Mouse (Mus musculus): Measurements from ENCODE around the gene Hmgb1. TPM values are rescaled to one million over a fixed set of nuclear protein-coding genes. Genes with fewer than 3 reads are reported as not detected.

The Hmgb1 gene
- polyA plus RNA-seq, 1 experiment from 2014 or later, result 682 TPM

GRCm38 (mm10) chr5:149009111-149009510, 175.2 kb downstream of the Hmgb1 start:
- Histone ChIP-seq H3K4me3 (no peak overlapping the region), H3K4me2 (no peak overlapping the region), H3K9ac (no peak overlapping the region), H3K4me1 (peaks cover 20% of the 10 kb centered on the region), H3K36me3 (no peaks in the 10 kb centered on the region), H3K9me3 (replicated peaks) (no peaks in the 10 kb centered on the region), H3K27ac (no peak overlapping the region), H3K27me3 (replicated peaks) (0 out of 2 replicates have a peak, but pooled peaks cover 3% of the 10 kb centered on the region)
- ATAC-seq, result no peak
- WGBS (ENCODE audit: insufficient replicate concordance), result 79% methylated on average over 3 of the region's 3 CpGs

GRCm38 (mm10) chr5:149007295-149007646, 177.0 kb downstream of the Hmgb1 start:
- no peaks in the 10 kb centered on the region for H3K36me3 ChIP-seq
- H3K4me1 ChIP-seq, result peaks cover 30% of the 10 kb centered on the region
- 55% methylated on average over 5 of the region's 5 CpGs for WGBS (ENCODE audit: insufficient replicate concordance)
- H3K4me2 ChIP-seq, result peak overlapping the region; percentile 55
- no peak overlapping the region for H3K27ac ChIP-seq
- no peak for ATAC-seq
- H3K9ac ChIP-seq, result no peak overlapping the region
- H3K27me3 ChIP-seq (replicated peaks), result no peaks in the 10 kb centered on the region
- H3K4me3 ChIP-seq, result no peak overlapping the region
- H3K9me3 ChIP-seq (replicated peaks), result no peaks in the 10 kb centered on the region

DNA sequence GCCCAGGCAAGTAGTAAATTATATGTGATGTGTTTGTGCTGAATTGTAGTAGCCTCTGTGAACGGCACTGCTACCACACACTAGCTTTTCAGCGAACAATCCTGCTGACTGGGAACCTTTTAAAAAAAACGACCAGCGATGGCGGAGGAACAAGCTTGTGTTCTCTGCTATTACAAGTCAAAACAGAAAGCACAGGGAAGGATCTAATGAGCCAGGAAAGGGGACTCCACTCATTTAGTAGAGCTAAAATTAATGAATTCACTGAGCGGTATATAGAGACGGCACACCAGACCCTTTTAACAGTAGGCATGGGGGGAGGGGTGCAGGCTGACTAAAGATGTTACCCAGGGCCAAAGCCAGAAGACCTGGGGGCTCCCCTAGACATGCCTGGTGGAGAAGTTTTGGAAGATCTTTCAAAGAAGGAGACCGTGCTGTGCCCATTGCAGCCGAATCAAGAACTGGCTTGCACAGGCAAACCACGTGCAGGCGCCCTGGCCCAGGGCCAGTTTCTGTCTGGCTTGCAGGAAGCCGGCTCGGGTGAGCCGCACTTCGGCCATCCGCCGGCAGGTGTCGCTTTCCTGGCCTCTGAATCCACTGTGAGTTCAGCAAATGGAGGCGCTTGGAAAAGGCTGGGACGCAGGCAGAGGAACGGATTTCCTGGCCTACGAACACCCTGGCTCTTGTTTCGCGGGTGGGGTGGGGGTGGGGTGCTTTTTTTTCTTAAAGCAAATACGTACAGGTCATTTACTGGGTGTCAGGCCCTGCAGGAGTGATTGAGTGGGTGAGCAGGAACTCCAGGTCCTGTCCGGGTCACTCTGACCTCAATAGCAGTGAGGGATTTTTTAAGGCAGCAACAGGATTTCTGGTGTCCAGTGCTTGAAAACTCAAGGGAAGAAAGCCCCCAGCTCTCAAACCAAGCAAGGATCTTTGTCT, 177.7 kb downstream of the Hmgb1 start:
- peaks cover 30% of the 10 kb centered on the region for H3K4me1 ChIP-seq
- H3K4me3 ChIP-seq, result peak overlapping the region; percentile 13; the same call in 1 of the 2 replicates
- no peaks in the 10 kb centered on the region for H3K36me3 ChIP-seq
- no peak overlapping the region for H3K9ac ChIP-seq
- no peak overlapping the region for H3K27ac ChIP-seq
- ATAC-seq, result peak; percentile 74
- no peaks in the 10 kb centered on the region for H3K27me3 ChIP-seq (replicated peaks)
- peak overlapping the region; percentile 55 for H3K4me2 ChIP-seq
- H3K9me3 ChIP-seq (replicated peaks), result no peaks in the 10 kb centered on the region
- WGBS (ENCODE audit: insufficient replicate concordance), result 17% methylated on average over 26 of the region's 26 CpGs

GRCm38 (mm10) chr5:149005701-149006361, 178.5 kb downstream of the Hmgb1 start:
- Histone ChIP-seq H3K27ac (no peak overlapping the region), H3K36me3 (no peaks in the 10 kb centered on the region), H3K4me1 (peaks cover 30% of the 10 kb centered on the region), H3K9ac (no peak overlapping the region), H3K9me3 (replicated peaks) (no peaks in the 10 kb centered on the region), H3K4me3 (peak overlapping the region; percentile 13; the same call in 1 of the 2 replicates), H3K27me3 (replicated peaks) (no peaks in the 10 kb centered on the region), H3K4me2 (peak overlapping the region; percentile 55)
- 57% methylated on average over 9 of the region's 9 CpGs for WGBS (ENCODE audit: insufficient replicate concordance)
- ATAC-seq, result no peak

DNA sequence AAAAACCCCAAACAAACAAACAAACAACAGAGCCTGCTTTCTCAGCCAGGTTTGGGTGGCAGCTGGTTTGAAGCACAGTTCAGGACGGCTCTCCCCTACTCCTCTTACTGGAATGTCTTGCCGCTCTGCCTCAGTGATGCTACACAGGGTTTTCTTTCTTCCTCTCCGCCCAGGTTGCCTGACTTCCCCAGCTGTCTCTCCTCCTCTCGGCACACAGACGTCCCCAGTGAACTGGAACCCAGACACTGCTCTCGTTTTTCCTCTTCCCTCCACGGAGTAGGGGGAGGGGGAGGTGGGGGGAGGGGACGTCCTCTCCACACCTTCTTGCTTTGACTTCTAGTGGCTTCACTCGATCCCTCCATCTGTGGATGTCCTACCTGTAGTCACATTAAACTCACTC, 179.2 kb downstream of the Hmgb1 start:
- no peak for ATAC-seq
- H3K4me1 ChIP-seq, result peaks cover 30% of the 10 kb centered on the region
- H3K9me3 ChIP-seq (replicated peaks), result no peaks in the 10 kb centered on the region
- H3K27ac ChIP-seq, result no peak overlapping the region
- no peak overlapping the region for H3K4me2 ChIP-seq
- no peaks in the 10 kb centered on the region for H3K36me3 ChIP-seq
- no peak overlapping the region for H3K4me3 ChIP-seq
- no peaks in the 10 kb centered on the region for H3K27me3 ChIP-seq (replicated peaks)
- no peak overlapping the region for H3K9ac ChIP-seq
- 33% methylated on average over 9 of the region's 9 CpGs for WGBS (ENCODE audit: insufficient replicate concordance)

- Histone ChIP-seq H3K9ac (no peak overlapping the region), H3K36me3 (no peaks in the 10 kb centered on the region), H3K4me1 (peaks cover 38% of the 10 kb centered on the region), H3K27ac (peak overlapping the region; percentile 27; the same call in 1 of the 2 replicates), H3K4me2 (no peak overlapping the region), H3K27me3 (replicated peaks) (no peaks in the 10 kb centered on the region), H3K9me3 (replicated peaks) (no peaks in the 10 kb centered on the region), H3K4me3 (no peak overlapping the region)
- WGBS (ENCODE audit: insufficient replicate concordance), result 49% methylated on average over 2 of the region's 2 CpGs
- no peak for ATAC-seq
These were observed 181.2 kb downstream of the Hmgb1 start for GRCm38 (mm10) chr5:149003137-149003536.

DNA sequence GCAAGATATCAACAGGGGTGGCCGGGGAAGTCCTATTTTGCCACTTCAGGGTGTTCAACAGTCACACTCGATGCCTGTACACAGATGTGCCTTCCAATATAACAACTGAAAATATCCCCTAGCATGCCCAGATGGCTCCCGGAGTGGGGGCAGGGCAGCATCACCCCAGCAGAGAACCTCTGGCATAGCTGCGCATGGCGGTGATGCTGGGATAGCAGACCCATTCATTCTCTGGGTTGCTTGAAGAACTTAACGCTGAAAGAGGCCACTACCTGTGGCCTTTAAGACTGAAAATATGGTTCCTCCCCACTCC, 181.5 kb downstream of the Hmgb1 start:
- no peaks in the 10 kb centered on the region for H3K27me3 ChIP-seq (replicated peaks)
- ATAC-seq, result no peak
- peaks cover 38% of the 10 kb centered on the region for H3K4me1 ChIP-seq
- no peak overlapping the region for H3K4me2 ChIP-seq
- H3K9me3 ChIP-seq (replicated peaks), result no peaks in the 10 kb centered on the region
- peak overlapping the region; percentile 27; the same call in 1 of the 2 replicates for H3K27ac ChIP-seq
- no peak overlapping the region for H3K4me3 ChIP-seq
- WGBS (ENCODE audit: insufficient replicate concordance), result 63% methylated on average over 6 of the region's 6 CpGs
- H3K9ac ChIP-seq, result no peak overlapping the region
- H3K36me3 ChIP-seq, result no peaks in the 10 kb centered on the region

DNA sequence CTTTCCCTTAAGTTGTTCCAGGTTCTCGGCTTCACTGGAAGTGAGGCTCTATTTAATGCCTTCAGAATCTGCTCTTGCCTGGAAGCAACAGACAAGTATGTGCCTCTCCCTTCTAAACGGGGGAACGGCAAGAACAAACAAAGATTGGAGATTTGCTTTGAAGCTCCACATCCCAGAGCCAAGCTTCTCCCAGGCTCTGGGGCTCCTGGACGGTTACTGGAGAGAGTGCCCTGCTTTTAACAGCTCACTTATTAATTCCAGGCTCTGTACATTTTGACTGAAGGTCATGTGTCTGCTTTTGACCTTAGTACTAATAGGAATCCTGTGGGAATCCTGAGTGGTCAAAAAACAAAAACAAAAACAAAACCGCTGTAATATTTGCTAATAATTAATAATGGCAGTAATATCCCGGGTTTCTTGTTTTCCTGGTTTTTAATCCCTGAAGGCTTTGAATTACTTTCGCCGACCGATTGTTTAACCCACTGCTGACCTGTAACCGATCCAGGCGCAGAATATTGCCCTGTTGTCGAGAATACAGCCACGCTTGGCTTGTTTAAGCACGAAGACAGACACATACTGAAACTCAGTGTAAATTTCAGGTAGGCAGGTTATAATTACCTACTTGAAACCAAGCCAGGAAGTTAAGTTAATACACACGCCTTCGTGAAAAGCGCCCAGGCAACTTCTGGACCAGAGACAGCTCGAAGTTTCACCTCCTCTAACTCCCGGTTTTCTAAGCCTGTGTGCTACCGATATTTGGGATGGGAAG, 182.1 kb downstream of the Hmgb1 start:
- H3K9me3 ChIP-seq (replicated peaks), result no peaks in the 10 kb centered on the region
- no peak overlapping the region for H3K4me2 ChIP-seq
- H3K27ac ChIP-seq, result peak overlapping the region; percentile 27; the same call in 1 of the 2 replicates
- H3K9ac ChIP-seq, result no peak overlapping the region
- WGBS (ENCODE audit: insufficient replicate concordance), result 72% methylated on average over 20 of the region's 20 CpGs
- peaks cover 38% of the 10 kb centered on the region for H3K4me1 ChIP-seq
- no peak for ATAC-seq
- no peak overlapping the region for H3K4me3 ChIP-seq
- no peaks in the 10 kb centered on the region for H3K36me3 ChIP-seq
- no peaks in the 10 kb centered on the region for H3K27me3 ChIP-seq (replicated peaks)

DNA sequence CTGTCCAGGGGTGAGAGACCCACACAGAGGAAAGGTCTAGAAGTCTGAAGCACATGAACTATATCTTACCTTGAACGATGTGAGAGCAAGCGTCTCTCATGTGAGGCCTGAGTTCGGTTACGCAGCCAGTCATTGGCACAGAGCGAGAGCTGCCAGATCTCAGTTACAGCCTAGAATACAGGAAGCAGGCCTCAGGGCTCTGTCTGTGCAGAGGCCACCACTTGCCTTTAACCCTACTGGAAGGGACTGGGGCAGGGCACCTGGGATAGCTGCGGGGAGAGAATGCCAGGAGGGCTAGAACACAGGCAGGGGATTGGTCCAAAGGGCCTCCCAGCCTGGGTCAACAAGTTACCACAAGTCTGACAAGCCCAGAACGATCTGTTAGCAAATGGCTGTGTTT, 184.5 kb downstream of the Hmgb1 start:
- Histone ChIP-seq H3K36me3 (no peaks in the 10 kb centered on the region), H3K27me3 (replicated peaks) (no peaks in the 10 kb centered on the region), H3K4me1 (peaks cover 36% of the 10 kb centered on the region), H3K4me2 (no peak overlapping the region), H3K27ac (no peak overlapping the region), H3K9me3 (replicated peaks) (no peaks in the 10 kb centered on the region), H3K9ac (no peak overlapping the region), H3K4me3 (no peak overlapping the region)
- ATAC-seq, result no peak
- 81% methylated on average over 7 of the region's 7 CpGs for WGBS (ENCODE audit: insufficient replicate concordance)

- peaks cover 46% of the 10 kb centered on the region for H3K4me1 ChIP-seq
- H3K36me3 ChIP-seq, result no peaks in the 10 kb centered on the region
- H3K9me3 ChIP-seq (replicated peaks), result no peaks in the 10 kb centered on the region
- H3K4me2 ChIP-seq, result 0 out of 2 replicates have a peak overlapping the region, but pooled peaks have one; percentile 5
- no peak overlapping the region for H3K27ac ChIP-seq
- H3K4me3 ChIP-seq, result no peak overlapping the region
- no peak overlapping the region for H3K9ac ChIP-seq
- no peak for ATAC-seq
- 56% methylated on average over 14 of the region's 14 CpGs for WGBS (ENCODE audit: insufficient replicate concordance)
- H3K27me3 ChIP-seq (replicated peaks), result no peaks in the 10 kb centered on the region
These were observed 185.8 kb downstream of the Hmgb1 start for GRCm38 (mm10) chr5:148998512-148998911.

DNA sequence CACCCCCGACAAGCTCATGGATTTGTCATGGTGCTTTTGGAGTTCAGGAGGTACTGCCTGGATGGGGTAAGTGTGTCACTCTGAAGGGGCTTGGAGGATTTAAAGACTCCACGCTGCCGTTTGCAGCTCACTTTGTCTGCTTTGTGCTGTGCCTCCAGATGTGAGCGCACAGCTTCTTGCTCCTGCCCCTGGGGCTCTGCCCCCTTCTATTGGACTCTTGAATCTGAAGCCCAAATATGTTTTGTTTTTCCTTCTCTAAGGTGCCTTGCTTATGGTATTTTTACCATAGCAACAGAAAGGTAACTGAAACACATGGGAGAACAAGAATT, 187.6 kb downstream of the Hmgb1 start:
- no peak overlapping the region for H3K27ac ChIP-seq
- H3K27me3 ChIP-seq (replicated peaks), result no peaks in the 10 kb centered on the region
- H3K4me2 ChIP-seq, result no peak overlapping the region
- H3K4me1 ChIP-seq, result peaks cover 38% of the 10 kb centered on the region
- H3K36me3 ChIP-seq, result peaks cover 8% of the 10 kb centered on the region
- WGBS (ENCODE audit: insufficient replicate concordance), result 67% methylated on average over 4 of the region's 4 CpGs
- no peak for ATAC-seq
- H3K4me3 ChIP-seq, result no peak overlapping the region
- H3K9me3 ChIP-seq (replicated peaks), result no peaks in the 10 kb centered on the region
- H3K9ac ChIP-seq, result no peak overlapping the region

Measured in liver, embryonic 12.5 days (tissue).